Mouse (Mus musculus): ENCODE measurements around the gene Exosc6.
"Not testable (repeated sequence)": the region's sequence is repeated elsewhere in the genome, so short reads cannot be mapped to it uniquely, and the experiment has no call there.

The Exosc6 gene

GRCm38 (mm10) chr8:111056158-111056663, at the start of gene Exosc6:
Exosc6 (plus strand) TSS chr8:111056339.
- peak; percentile 71 for DNase-seq (ENCODE audit: extremely low spot score, low read depth, low spot score)

GRCm38 (mm10) chr8:111010230-111010991, 45.7 kb upstream of the Exosc6 start:
- DNase-seq (ENCODE audit: extremely low spot score, low read depth, low spot score): not testable (repeated sequence)

GRCm38 (mm10) chr8:111026609-111027008, 29.5 kb upstream of the Exosc6 start:
- not testable (repeated sequence) for DNase-seq (ENCODE audit: extremely low spot score, low read depth, low spot score)

DNA sequence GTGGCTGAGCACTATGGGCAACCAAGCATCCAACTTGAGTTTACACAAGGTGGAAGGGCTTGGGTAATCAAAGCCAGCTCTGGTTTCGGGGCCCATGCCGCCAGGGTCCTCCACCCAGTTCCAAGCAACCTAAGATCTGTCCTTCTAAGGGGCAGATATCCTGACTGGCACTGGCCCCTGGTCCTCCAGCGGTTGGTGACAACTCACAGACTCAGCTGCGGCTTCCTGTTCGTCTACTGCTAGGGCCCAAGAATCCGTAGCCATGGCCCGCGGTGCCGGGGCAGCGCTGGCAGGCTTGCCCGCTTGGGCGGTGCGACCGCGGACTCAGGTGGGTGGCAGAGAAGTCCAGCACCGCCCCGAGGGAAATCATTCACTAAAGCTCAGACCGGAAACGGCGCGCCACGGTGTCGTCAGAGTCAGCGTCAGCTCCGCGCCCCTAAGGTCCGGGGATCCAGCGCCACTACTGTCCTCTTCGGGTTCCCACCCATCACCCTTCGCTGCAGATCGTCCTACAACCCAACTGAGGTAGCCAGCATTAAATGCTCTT, 28.7 kb upstream of the Exosc6 start:
- peak; percentile 28 for DNase-seq (ENCODE audit: extremely low spot score, low read depth, low spot score)

DNA sequence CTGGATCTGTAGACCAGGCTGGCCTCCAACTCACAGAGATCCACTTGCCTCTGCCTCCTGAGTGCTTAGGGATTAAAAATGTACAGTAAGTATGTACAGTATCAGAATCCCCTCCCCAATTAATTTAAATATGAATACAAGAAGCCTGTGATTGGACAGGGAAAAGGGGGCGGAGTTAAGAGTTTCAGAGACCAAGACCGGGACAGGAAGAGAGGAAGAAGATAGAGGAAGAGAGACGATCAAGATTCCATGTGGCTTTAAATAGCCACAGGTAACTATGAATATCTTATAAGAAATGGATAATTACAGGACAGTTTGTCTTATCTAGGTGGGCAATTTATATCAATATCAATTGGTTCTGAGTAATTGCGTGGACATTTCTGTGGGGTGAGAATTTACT, 26.6 kb upstream of the Exosc6 start:
- DNase-seq (ENCODE audit: extremely low spot score, low read depth, low spot score): no peak

DNA sequence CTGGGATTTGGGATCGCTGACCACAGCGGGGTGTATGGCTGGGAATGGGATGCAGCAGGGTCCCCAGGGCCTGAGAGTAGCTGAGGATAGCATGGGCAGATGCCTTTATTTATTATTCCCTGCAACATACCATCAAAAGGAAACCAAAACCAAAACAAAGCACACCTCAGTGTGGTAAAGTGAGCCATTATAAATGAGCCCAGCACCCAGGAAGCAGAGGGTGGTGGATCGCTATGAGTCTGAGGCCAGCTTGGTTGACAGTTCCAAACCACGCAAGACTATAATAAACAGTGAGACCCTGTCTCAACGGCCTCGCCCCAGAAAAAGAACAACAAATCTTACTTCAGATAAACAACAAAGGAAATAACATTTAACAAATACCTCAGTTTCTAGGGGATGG, 26.1 kb upstream of the Exosc6 start:
- no peak for DNase-seq (ENCODE audit: extremely low spot score, low read depth, low spot score)

DNA sequence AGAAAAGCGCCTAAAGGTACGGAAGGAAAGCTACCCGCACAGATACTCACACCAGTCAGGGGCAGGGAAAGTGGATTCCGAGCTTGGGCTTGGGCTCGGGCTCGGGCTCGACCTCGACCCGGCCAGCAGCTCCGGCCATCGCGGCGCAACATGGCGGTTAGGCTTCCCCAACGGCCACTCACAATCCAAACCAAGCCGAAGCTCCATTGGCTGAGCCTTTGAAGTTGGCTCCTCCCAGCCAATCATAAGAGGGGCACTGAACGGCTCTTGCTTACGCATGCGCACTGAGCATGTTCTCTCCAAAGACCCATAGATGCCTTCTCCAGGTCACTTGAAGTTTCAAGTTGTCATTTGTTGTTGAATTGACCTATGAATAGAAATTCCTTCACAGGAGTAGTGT, 24.6 kb upstream of the Exosc6 start, which contains the start of gene Ddx19b:
Ddx19b (minus strand) TSS at position 180 of the 400 bp plus-strand sequence.
- DNase-seq (ENCODE audit: extremely low spot score, low read depth, low spot score): no peak

DNA sequence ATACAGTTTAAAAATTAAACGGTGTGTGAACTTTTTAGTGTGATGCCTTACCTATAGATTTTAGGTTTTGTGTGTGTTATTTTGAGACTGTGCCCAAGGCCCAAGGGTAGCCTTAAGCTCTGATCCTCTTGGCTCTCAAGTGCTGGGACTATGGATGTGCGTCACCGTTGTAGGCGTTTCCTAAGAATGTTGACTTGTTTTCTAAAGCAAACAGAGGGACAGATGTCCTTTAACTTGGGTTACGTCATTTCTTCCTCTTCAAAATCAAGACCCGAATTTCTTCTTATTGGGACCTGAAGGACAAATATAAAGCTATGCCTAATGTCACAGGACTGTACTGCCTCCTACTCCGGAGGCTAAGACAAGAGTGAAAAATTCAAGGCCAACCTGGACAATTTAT, 23.2 kb upstream of the Exosc6 start, which contains the start of gene Aars:
Aars (plus strand) TSS at position 229 of the 400 bp plus-strand sequence.
- DNase-seq (ENCODE audit: extremely low spot score, low read depth, low spot score): no peak

DNA sequence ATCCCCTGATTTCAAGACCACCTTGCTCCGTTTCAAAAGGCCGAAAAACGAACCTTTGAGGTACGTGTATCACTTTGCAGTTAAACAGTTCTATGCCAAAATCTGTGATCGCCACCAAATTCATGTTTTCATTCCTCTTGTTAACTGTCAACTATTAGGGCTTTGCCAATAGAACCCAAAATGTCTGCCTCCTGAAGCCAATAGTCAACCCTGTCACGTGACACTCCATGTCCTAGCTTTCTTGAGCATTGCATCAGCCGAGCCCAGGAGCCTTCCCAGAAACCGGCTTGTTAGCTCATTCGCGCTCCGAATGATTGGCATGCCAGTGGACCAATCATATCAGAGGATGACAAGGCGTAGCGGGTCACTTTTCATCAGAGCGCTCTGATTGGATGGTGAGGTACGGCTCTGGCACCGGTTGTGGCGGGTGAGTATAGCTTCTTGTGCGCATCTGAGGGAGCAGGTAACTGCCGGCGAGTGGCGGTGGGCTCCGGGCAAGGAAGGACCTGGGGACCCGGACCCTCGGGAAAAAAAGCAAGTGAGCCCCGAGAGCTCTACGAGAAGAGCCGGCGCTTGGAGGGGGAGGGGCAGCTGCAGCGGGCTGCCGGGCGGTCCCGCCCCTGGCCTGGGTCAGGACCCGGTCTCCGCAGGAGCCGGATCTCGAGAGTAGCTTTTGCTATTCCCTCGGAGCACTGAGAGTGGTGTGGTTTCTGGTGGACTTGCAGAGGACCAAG, 22.5 kb upstream of the Exosc6 start:
- peak; percentile 100 for DNase-seq (ENCODE audit: extremely low spot score, low read depth, low spot score)

DNA sequence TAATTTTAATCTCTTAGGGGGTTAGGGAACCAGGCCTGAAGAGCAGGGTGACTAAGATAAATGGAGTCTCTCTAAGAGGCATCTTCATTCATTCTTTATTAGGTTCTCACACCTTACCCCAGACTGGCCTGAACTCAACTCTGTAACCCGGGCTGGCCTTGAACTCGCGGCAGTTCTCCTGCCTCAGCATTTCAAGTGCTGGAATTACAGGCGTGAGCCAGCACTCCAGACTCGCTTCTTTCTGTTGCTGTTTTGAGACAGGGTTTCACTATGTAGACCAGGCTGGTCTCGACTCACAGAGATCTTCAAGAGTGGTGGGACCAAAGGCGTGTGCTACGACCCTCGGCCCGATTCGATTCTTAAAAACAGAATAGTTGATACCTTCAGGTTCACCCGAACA, 21.9 kb upstream of the Exosc6 start:
- no peak for DNase-seq (ENCODE audit: extremely low spot score, low read depth, low spot score)

DNA sequence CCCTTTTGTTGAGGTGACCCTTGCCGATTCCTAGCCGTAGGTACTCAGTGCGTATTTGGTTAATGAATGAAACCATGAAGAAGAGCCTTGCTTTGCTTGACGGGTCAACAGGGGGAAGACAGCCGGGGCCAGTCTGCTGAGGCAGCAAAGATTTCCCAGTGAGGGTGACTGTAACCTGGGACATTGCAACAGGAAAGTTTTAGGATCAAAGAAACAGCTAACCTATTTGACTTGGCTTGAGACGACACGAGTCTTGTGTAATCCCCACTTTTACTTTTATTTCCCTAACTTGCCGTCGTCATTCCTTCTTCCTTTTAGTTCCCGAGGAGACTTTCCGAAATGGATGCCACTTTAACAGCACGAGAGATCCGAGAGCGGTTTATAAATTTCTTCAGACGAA, 19.5 kb upstream of the Exosc6 start:
- DNase-seq (ENCODE audit: extremely low spot score, low read depth, low spot score): no peak

DNA sequence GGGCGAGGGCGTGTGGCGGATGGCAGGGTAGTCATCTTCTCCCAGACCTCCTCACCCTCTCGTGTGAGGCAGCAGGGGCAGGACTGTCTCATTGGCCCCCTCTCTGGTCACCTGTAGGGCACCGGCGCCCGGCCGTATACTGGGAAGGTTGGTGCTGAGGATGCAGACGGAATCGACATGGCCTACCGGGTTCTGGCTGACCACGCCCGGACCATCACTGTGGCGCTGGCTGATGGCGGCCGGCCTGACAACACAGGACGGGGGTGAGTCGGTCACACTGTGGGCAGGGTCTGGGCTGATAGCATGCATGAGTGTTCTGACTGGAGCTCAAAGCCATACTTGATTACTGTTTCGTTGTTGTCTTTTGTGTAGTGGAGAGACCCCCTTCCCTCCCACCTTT, 13.6 kb upstream of the Exosc6 start:
- DNase-seq (ENCODE audit: extremely low spot score, low read depth, low spot score): no peak

GRCm38 (mm10) chr8:111044003-111044734, 12.0 kb upstream of the Exosc6 start:
- no peak for DNase-seq (ENCODE audit: extremely low spot score, low read depth, low spot score)

DNA sequence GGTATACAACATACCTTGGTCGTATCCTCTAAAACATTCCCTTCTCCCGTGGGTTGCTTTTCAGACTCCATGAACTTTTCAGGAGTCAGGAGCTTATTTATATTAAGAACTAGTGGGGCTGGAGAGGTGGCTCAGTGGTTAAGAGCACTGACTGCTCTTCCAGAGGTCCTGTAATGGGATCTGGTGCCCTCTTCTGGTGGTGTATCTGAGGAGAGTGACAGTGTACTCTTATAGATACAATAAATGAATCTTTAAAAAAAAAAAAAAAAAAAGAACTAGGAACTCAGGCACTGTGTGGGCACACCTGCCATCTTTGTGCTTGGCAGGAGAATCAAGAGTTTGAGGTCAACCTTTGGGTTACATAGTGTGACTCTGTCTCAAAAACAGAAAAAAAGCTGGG, 7.4 kb upstream of the Exosc6 start:
- no peak for DNase-seq (ENCODE audit: extremely low spot score, low read depth, low spot score)

GRCm38 (mm10) chr8:111049106-111049505, 7.0 kb upstream of the Exosc6 start:
- no peak for DNase-seq (ENCODE audit: extremely low spot score, low read depth, low spot score)

DNA sequence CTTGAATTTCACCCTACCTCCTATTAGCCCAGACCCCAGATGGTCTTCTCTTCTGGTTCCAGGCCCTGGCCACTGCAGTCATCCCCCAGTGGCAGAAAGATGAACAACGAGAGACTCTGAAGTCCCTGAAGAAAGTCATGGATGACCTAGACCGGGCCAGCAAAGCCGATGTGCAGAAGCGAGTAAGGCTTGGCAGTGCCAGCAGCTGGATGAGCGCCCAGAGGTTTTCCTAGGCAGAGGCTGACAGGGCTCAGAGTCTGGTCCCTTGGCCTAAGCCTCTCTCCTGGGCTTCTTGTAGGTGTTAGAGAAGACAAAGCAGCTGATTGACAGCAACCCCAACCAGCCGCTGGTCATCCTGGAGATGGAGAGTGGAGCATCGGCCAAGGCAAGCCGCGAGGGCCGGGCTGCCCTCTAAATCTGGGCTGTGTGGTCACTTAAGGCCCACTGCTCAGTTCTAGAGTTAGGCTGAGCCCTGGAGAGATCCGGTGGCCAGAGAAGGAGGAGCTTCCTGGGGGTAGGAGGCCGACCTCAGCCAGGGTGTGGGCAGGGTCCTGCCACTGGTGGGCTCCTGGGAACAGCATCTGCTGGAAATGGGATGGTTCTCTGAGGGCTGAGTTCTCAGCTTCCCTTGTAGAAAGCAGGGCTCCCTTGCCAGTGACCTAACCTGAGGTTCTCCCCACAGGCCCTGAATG, 2.2 kb upstream of the Exosc6 start:
- DNase-seq (ENCODE audit: extremely low spot score, low read depth, low spot score): no peak

DNA sequence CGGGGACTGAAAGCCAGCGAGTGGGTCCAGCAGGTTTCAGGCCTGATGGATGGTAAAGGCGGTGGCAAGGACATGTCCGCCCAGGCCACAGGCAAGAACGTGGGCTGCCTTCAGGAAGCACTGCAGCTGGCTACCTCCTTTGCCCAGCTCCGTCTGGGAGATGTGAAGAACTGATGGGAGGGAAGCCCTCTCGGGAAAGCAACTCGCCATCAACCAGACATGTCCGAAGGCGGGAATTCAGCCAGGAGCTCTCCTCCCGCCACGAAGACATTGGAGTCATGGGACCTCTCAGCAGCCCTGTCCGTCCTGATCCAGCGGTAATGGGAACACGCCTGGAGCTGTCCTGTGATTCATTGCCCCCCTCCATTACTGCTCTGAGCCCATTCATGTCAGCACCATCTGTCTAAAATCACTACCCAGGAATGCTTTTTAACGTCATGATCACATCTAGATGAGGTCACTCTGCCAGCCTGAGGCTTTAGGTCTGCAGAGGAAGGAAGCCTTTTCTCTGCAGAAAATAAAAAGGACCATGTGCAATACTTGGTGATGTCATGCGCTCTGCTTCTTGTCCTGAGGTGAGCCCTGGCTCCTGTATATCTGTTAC, 1.0 kb upstream of the Exosc6 start:
- DNase-seq (ENCODE audit: extremely low spot score, low read depth, low spot score): no peak

- no peak for DNase-seq (ENCODE audit: extremely low spot score, low read depth, low spot score)
These were observed 478 bp upstream of the Exosc6 start for GRCm38 (mm10) chr8:111055661-111056060.

GRCm38 (mm10) chr8:111056691-111057293, 653 bp downstream of the Exosc6 start:
- DNase-seq (ENCODE audit: extremely low spot score, low read depth, low spot score): no peak

Measured in hindlimb bud, embryonic 11.5 days (tissue).